Mouse (Mus musculus): Measurements from ENCODE around the gene Ranbp2. TPM values are rescaled to one million over a fixed set of nuclear protein-coding genes. Genes with fewer than 3 reads are reported as not detected.

Gene Ranbp2
- polyA plus RNA-seq, 1 experiment from 2014 or later: 32.0 TPM

DNA sequence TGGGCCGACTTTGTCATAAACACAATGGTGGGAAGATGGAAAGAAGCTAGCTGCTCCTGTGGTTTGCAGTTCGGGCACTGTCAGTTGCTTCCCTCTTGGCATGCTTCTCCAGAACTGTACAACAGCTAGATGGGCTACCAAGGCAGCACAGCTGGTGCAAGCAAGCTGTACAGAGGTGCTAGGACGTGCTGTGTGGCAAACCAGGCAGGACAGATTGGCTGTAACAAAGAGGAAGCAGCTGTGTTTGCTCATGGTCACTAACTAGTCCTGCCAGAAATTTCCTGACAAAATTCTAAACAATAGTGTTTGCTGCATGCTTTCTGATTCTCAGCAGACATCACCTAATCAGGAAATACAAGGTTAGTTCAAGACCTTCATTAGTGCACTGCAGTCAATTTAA is 30.0 kb upstream of the Ranbp2 start:
- Histone ChIP-seq H3K4me3 (ENCODE audit: low read depth, low read length) (no peak overlapping the region), H3K27ac (replicated peaks; ENCODE audit: low read depth, low read length) (no peak overlapping the region), H3K4me1 (ENCODE audit: control insufficient read depth, insufficient read depth, low read length) (no peaks in the 10 kb centered on the region), H3K9me3 (ENCODE audit: control insufficient read depth, low read length) (no peaks in the 10 kb centered on the region), H3K27me3 (ENCODE audit: control insufficient read depth, insufficient read depth, low read length) (no peaks in the 10 kb centered on the region), H3K9ac (ENCODE audit: low read length) (no peak overlapping the region), H3K36me3 (ENCODE audit: control insufficient read depth, insufficient read depth, low read length) (peaks cover 6% of the 10 kb centered on the region; the same call in 1 of the 2 replicates), H3K4me2 (ENCODE audit: low read depth, severe bottlenecking) (no peak overlapping the region)
- ATAC-seq (ENCODE audit: insufficient number of reproducible peaks, low FRiP score, low TSS enrichment, low read depth): no peak
- WGBS: 91% methylated on average over 3 of the region's 3 CpGs
- no peak for DNase-seq (ENCODE audit: low spot score)

- 91% methylated on average over 10 of the region's 10 CpGs for WGBS
- no peak for DNase-seq (ENCODE audit: low spot score)
- no peaks in the 10 kb centered on the region for H3K9me3 ChIP-seq (ENCODE audit: control insufficient read depth, low read length)
- H3K4me3 ChIP-seq (ENCODE audit: low read depth, low read length): no peak overlapping the region
- no peak for ATAC-seq (ENCODE audit: insufficient number of reproducible peaks, low FRiP score, low TSS enrichment, low read depth)
- no peaks in the 10 kb centered on the region for H3K27me3 ChIP-seq (ENCODE audit: control insufficient read depth, insufficient read depth, low read length)
- no peak overlapping the region for H3K4me2 ChIP-seq (ENCODE audit: low read depth, severe bottlenecking)
- H3K36me3 ChIP-seq (ENCODE audit: control insufficient read depth, insufficient read depth, low read length): peaks cover 8% of the 10 kb centered on the region; the same call in 1 of the 2 replicates
- no peak overlapping the region for H3K27ac ChIP-seq (replicated peaks; ENCODE audit: low read depth, low read length)
- H3K9ac ChIP-seq (ENCODE audit: low read length): no peak overlapping the region
- H3K4me1 ChIP-seq (ENCODE audit: control insufficient read depth, insufficient read depth, low read length): no peaks in the 10 kb centered on the region
Measured at GRCm38 (mm10) chr10:58418290-58418971, 28.3 kb upstream of the Ranbp2 start.

DNA sequence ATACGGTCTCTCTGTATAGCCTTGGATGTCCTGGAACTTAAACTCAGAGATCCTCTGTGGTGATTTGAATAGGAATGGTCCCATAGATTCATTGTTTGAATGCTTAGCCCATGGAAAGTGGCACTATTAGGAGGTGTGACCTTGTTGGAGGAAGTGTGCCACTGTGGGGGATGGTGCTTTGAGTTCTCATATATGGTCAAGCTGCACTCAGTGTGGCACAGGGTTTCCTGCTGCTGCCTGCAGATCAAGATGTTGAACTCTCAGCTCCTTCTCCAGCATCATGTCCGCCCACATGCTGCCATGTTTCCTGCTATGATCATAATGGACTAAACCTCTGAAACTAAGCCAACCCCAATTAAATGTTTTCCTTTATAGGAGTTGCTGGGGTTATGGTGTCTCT is 18.8 kb upstream of the Ranbp2 start:
- no peak overlapping the region for H3K4me2 ChIP-seq (ENCODE audit: low read depth, severe bottlenecking)
- H3K36me3 ChIP-seq (ENCODE audit: control insufficient read depth, insufficient read depth, low read length): no peaks in the 10 kb centered on the region
- ATAC-seq (ENCODE audit: insufficient number of reproducible peaks, low FRiP score, low TSS enrichment, low read depth) (no peak), DNase-seq (ENCODE audit: low spot score) (no peak)
- 88% methylated on average over 2 of the region's 2 CpGs for WGBS
- H3K9ac ChIP-seq (ENCODE audit: low read length): no peak overlapping the region
- H3K27me3 ChIP-seq (ENCODE audit: control insufficient read depth, insufficient read depth, low read length): no peaks in the 10 kb centered on the region
- no peak overlapping the region for H3K4me3 ChIP-seq (ENCODE audit: low read depth, low read length)
- H3K9me3 ChIP-seq (ENCODE audit: control insufficient read depth, low read length): no peaks in the 10 kb centered on the region
- no peaks in the 10 kb centered on the region for H3K4me1 ChIP-seq (ENCODE audit: control insufficient read depth, insufficient read depth, low read length)
- no peak overlapping the region for H3K27ac ChIP-seq (replicated peaks; ENCODE audit: low read depth, low read length)

DNA sequence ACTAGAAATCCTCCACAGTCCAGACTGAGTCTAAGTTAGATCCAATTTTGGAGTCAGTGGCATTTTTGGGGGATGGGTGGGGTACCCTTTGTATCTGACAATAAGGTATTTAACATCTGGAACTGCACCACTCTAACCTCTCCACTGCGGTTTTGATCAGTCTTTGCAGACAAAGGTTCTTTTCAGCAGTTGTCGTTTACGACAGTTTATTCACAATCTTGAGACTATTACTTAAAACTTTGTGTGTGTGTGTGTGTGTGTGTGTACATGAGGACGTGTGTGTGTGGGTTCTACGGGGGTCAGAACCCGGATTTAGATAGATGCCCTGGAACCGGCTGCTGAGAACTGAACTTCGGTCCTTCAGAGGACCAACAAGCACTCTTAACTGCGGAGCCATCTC is 870 bp upstream of the Ranbp2 start:
- peak overlapping the region; percentile 98 for H3K4me3 ChIP-seq (ENCODE audit: low read depth, low read length)
- WGBS: 25% methylated on average over 9 of the region's 9 CpGs
- H3K4me1 ChIP-seq (ENCODE audit: control insufficient read depth, insufficient read depth, low read length): no peaks in the 10 kb centered on the region
- H3K27ac ChIP-seq (replicated peaks; ENCODE audit: low read depth, low read length): peak overlapping the region; percentile 73
- H3K4me2 ChIP-seq (ENCODE audit: low read depth, severe bottlenecking): peak overlapping the region; percentile 51
- 0 out of 2 replicates have a peak, but pooled peaks have one; percentile 23 for ATAC-seq (ENCODE audit: insufficient number of reproducible peaks, low FRiP score, low TSS enrichment, low read depth)
- peak overlapping the region; percentile 94 for H3K9ac ChIP-seq (ENCODE audit: low read length)
- no peak for DNase-seq (ENCODE audit: low spot score)
- H3K9me3 ChIP-seq (ENCODE audit: control insufficient read depth, low read length): no peaks in the 10 kb centered on the region
- no peaks in the 10 kb centered on the region for H3K27me3 ChIP-seq (ENCODE audit: control insufficient read depth, insufficient read depth, low read length)
- no peaks in the 10 kb centered on the region for H3K36me3 ChIP-seq (ENCODE audit: control insufficient read depth, insufficient read depth, low read length)

GRCm38 (mm10) chr10:58447280-58447781 is 611 bp downstream of the Ranbp2 start:
- Histone ChIP-seq H3K4me2 (ENCODE audit: low read depth, severe bottlenecking) (peak overlapping the region; percentile 49), H3K4me1 (ENCODE audit: control insufficient read depth, insufficient read depth, low read length) (no peaks in the 10 kb centered on the region), H3K36me3 (ENCODE audit: control insufficient read depth, insufficient read depth, low read length) (no peaks in the 10 kb centered on the region), H3K4me3 (ENCODE audit: low read depth, low read length) (peak overlapping the region; percentile 98), H3K9me3 (ENCODE audit: control insufficient read depth, low read length) (no peaks in the 10 kb centered on the region), H3K27me3 (ENCODE audit: control insufficient read depth, insufficient read depth, low read length) (no peaks in the 10 kb centered on the region), H3K9ac (ENCODE audit: low read length) (peak overlapping the region; percentile 94), H3K27ac (replicated peaks; ENCODE audit: low read depth, low read length) (peak overlapping the region; percentile 91)
- no peak for DNase-seq (ENCODE audit: low spot score)
- 0 out of 2 replicates have a peak, but pooled peaks have one; percentile 41 for ATAC-seq (ENCODE audit: insufficient number of reproducible peaks, low FRiP score, low TSS enrichment, low read depth)
- WGBS: 1% methylated on average over 31 of the region's 32 CpGs

- Histone ChIP-seq H3K4me2 (ENCODE audit: low read depth, severe bottlenecking) (no peak overlapping the region), H3K9me3 (ENCODE audit: control insufficient read depth, low read length) (no peaks in the 10 kb centered on the region), H3K27ac (replicated peaks; ENCODE audit: low read depth, low read length) (no peak overlapping the region), H3K36me3 (ENCODE audit: control insufficient read depth, insufficient read depth, low read length) (no peaks in the 10 kb centered on the region; the same call in 1 of the 2 replicates), H3K27me3 (ENCODE audit: control insufficient read depth, insufficient read depth, low read length) (no peaks in the 10 kb centered on the region), H3K9ac (ENCODE audit: low read length) (no peak overlapping the region), H3K4me3 (ENCODE audit: low read depth, low read length) (no peak overlapping the region), H3K4me1 (ENCODE audit: control insufficient read depth, insufficient read depth, low read length) (no peaks in the 10 kb centered on the region)
- no peak for DNase-seq (ENCODE audit: low spot score)
- no peak for ATAC-seq (ENCODE audit: insufficient number of reproducible peaks, low FRiP score, low TSS enrichment, low read depth)
Measured at GRCm38 (mm10) chr10:58451575-58451974, 4.9 kb downstream of the Ranbp2 start.

DNA sequence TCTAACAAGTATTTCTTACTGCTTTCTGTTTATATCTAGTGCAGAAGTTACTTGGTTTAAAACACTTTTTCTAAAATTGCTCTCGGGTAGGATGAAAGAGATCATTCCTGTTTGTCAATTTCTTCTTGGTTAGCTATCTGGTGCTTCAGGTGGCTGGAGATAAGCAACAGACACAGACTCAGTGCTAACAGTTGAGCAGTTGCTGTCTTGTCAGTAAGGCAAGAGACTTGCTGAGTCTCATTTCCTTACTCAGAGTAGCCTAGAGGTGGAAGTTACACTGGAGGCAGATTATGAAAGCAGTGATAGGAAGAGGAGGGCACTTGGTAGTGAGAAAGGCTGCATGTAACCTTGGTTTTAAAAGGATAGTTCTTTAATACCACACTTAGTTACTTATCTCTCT is 5.5 kb downstream of the Ranbp2 start:
- DNase-seq (ENCODE audit: low spot score): no peak
- Histone ChIP-seq H3K9ac (ENCODE audit: low read length) (no peak overlapping the region), H3K36me3 (ENCODE audit: control insufficient read depth, insufficient read depth, low read length) (no peaks in the 10 kb centered on the region; the same call in 1 of the 2 replicates), H3K4me2 (ENCODE audit: low read depth, severe bottlenecking) (no peak overlapping the region), H3K27ac (replicated peaks; ENCODE audit: low read depth, low read length) (no peak overlapping the region), H3K4me1 (ENCODE audit: control insufficient read depth, insufficient read depth, low read length) (no peaks in the 10 kb centered on the region), H3K9me3 (ENCODE audit: control insufficient read depth, low read length) (no peaks in the 10 kb centered on the region), H3K27me3 (ENCODE audit: control insufficient read depth, insufficient read depth, low read length) (no peaks in the 10 kb centered on the region), H3K4me3 (ENCODE audit: low read depth, low read length) (no peak overlapping the region)
- 91% methylated on average over 1 of the region's 1 CpGs for WGBS
- no peak for ATAC-seq (ENCODE audit: insufficient number of reproducible peaks, low FRiP score, low TSS enrichment, low read depth)

DNA sequence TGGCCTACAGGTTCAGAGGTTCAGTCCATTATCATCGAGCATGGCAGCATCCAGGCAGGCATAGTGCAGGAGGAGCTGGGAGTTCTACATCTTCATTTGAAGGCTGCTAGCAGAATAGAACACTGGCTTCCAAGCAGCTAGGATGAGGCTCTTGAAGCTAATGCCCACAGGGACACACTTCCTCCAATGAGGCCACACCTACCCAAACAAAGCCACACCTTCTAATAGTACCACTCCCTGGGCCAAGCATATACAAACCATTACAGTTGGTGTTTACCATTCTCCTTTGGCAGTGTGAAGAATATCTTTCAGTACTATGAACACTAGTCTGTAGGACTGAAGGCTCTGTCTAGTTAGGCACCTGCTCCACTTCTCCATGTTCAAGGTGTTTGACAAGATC is 13.2 kb downstream of the Ranbp2 start:
- H3K4me2 ChIP-seq (ENCODE audit: low read depth, severe bottlenecking): no peak overlapping the region
- 92% methylated on average over 1 of the region's 1 CpGs for WGBS
- H3K27ac ChIP-seq (replicated peaks; ENCODE audit: low read depth, low read length): no peak overlapping the region
- H3K27me3 ChIP-seq (ENCODE audit: control insufficient read depth, insufficient read depth, low read length): no peaks in the 10 kb centered on the region
- H3K4me1 ChIP-seq (ENCODE audit: control insufficient read depth, insufficient read depth, low read length): no peaks in the 10 kb centered on the region
- H3K4me3 ChIP-seq (ENCODE audit: low read depth, low read length): no peak overlapping the region
- H3K36me3 ChIP-seq (ENCODE audit: control insufficient read depth, insufficient read depth, low read length): peaks cover 10% of the 10 kb centered on the region; the same call in 1 of the 2 replicates
- ATAC-seq (ENCODE audit: insufficient number of reproducible peaks, low FRiP score, low TSS enrichment, low read depth) (no peak), DNase-seq (ENCODE audit: low spot score) (no peak)
- no peaks in the 10 kb centered on the region for H3K9me3 ChIP-seq (ENCODE audit: control insufficient read depth, low read length)
- H3K9ac ChIP-seq (ENCODE audit: low read length): no peak overlapping the region

Measured in limb, embryonic 11.5 days (tissue).